Mouse (Mus musculus) megakaryocyte, embryonic 14.5 days (primary cell): ENCODE measurements around the gene Bcl3. TPM values are rescaled to one million over a fixed set of nuclear protein-coding genes. Genes with fewer than 3 reads are reported as not detected.

ENCODE experiments used
- H3K27me3 ChIP-seq: replicated peaks from 2 replicates; pipeline ENCODE3; 2012; ENCODE audit warnings: inconsistent platforms
- H3K36me3 ChIP-seq: replicated peaks from 2 replicates; pipeline ENCODE3; 2012; ENCODE audit warnings: low read length, inconsistent platforms, mixed read lengths
- H3K4me1 ChIP-seq: 2 replicates; pipeline ENCODE4 v1.6.1; 2012; ENCODE audit warnings: inconsistent platforms
- H3K4me3 ChIP-seq: replicated peaks from 2 replicates; pipeline ENCODE3; 2012; ENCODE audit warnings: moderate library complexity, mild to moderate bottlenecking, inconsistent platforms
- H3K9me3 ChIP-seq: 2 replicates; pipeline ENCODE4 v1.6.1; 2012; ENCODE audit warnings: inconsistent platforms
- FLI1 ChIP-seq: IDR thresholded peaks from 2 replicates; pipeline ENCODE4 v1.6.1; 2012; ENCODE audit warnings: low read length, inconsistent platforms, mixed read lengths
- GATA1 ChIP-seq: IDR thresholded peaks from 3 replicates; pipeline ENCODE4 v1.6.1; 2012; ENCODE audit warnings: mixed read lengths, low read length, inconsistent platforms, borderline replicate concordance
- polyA plus RNA-seq: library from polyadenylated mRNA; stranded (reverse); fragments of >175 nt; gene quantifications from 2 replicates; pipeline ENCODE4 v1.2.3, GENCODE M21; 2012; ENCODE audit warnings: low replicate concordance; ENCODE audit not compliant: insufficient read depth

The Bcl3 gene
- polyA plus RNA-seq, 1 experiment, result 183 TPM

- Histone ChIP-seq H3K27me3 (peaks cover 77% of the 10 kb centered on the region), H3K4me3 (no peak overlapping the region), H3K4me1 (peaks cover 25% of the 10 kb centered on the region), H3K36me3 (no peaks in the 10 kb centered on the region), H3K9me3 (peaks cover 7% of the 10 kb centered on the region)
- TF ChIP-seq FLI1 (no peak), GATA1 (no peak)
Measured at GRCm38 (mm10) chr7:19771682-19772081, 50.9 kb downstream of the Bcl3 start.

DNA sequence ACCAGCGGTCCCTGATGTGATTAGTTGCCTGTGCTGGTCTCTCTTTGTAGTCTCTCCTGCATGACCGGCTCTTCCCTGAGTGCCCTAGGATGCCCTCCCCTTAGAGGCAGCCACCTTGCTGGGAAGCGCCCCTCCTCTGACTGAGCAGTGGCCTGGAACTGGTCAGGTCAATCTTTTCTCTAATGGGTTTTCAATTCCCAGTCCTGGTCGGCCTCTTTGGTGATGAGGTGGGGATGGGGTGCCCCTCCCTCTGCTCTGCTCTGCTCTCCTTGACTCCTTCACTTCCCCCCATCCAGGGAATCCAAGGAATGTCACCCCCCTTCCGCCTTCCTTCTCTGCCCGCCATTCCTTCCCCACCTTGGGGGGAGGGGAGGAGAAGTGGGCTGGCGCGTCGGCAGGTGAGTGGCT is 51.6 kb downstream of the Bcl3 start, which contains the start of gene Bcam:
Gene Bcam, minus strand, starts transcription at position 33 of the 408 bp plus-strand sequence.
- H3K9me3 ChIP-seq, result peaks cover 5% of the 10 kb centered on the region
- H3K4me1 ChIP-seq, result peaks cover 25% of the 10 kb centered on the region
- H3K36me3 ChIP-seq, result no peaks in the 10 kb centered on the region
- H3K27me3 ChIP-seq, result peaks cover 76% of the 10 kb centered on the region
- TF ChIP-seq GATA1 (no peak), FLI1 (no peak)
- H3K4me3 ChIP-seq, result peak within 1 kb of the TSS; percentile 77

DNA sequence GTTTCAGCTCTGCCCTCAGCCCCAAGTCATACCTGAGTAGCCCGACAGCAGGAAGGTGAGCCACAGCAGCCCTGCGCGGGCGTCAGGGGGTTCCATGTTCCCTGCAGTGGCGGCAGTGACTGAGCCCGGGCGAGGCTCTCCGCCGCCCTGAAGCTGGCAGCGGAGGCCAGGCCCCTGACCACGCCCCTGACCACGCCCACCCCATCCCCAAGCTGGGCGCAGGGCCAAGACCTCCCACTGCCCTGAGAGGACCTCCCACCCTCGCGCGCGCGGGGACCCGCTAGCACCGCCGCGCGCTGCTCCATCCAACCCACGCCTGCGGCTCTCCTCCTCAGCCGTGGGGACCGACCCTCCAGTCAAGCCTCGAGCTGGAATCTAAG is 52.2 kb downstream of the Bcl3 start:
- Histone ChIP-seq H3K9me3 (no peaks in the 10 kb centered on the region; the same call in 1 of the 2 replicates), H3K27me3 (peaks cover 76% of the 10 kb centered on the region), H3K4me1 (peaks cover 25% of the 10 kb centered on the region), H3K4me3 (peak overlapping the region; percentile 77), H3K36me3 (no peaks in the 10 kb centered on the region)
- TF ChIP-seq GATA1 (no peak), FLI1 (no peak)

GRCm38 (mm10) chr7:19769434-19770374 is 52.9 kb downstream of the Bcl3 start:
- no peak for TF ChIP-seq FLI1
- no peak for TF ChIP-seq GATA1
- peaks cover 81% of the 10 kb centered on the region for H3K27me3 ChIP-seq
- H3K4me3 ChIP-seq, result peak overlapping the region; percentile 77
- peaks cover 25% of the 10 kb centered on the region for H3K4me1 ChIP-seq
- H3K9me3 ChIP-seq, result no peaks in the 10 kb centered on the region; the same call in 1 of the 2 replicates
- no peaks in the 10 kb centered on the region for H3K36me3 ChIP-seq

DNA sequence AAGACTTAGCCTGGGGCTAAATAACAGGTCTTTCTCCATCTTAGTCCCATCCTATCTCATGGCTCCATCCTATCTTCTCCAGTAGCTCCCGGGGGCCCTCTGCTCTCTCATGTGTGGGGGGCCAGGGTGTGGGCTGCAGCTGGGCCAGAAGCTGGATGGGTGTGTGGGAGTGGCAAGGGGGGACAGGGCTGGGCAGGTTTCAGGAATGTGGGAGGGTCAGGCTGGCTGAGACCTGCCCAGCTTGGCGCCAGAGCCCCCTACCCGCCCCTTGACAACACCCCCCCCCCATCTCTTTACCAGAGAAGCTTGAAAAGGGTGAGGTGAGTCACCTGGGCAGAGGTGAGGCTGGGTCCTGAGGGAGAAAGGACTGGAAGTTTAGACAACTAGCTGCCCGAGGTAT is 53.6 kb downstream of the Bcl3 start:
- Histone ChIP-seq H3K4me3 (no peak overlapping the region), H3K4me1 (peaks cover 25% of the 10 kb centered on the region), H3K36me3 (no peaks in the 10 kb centered on the region), H3K9me3 (no peaks in the 10 kb centered on the region; the same call in 1 of the 2 replicates), H3K27me3 (peaks cover 82% of the 10 kb centered on the region)
- no peak for TF ChIP-seq FLI1

DNA sequence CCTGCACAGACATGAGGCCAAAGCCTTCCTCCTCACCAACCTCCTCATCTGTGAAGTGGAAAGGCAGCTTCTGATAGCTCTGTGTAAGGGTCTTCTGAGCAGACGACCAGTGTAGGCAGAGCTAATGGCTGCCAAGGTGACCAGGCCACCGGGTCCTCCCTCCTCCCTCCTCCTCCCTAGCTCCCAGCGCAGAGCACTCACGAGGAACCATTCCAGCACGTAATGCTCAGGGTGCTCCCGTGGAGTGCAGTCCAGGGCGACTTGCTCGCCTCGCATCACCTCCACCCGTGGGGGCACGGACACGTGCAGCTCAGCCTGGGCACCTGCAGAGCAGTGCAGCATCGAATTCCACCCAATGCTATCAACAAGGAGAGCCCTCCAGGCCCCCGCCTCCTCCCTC is 54.3 kb downstream of the Bcl3 start:
- Histone ChIP-seq H3K36me3 (no peaks in the 10 kb centered on the region), H3K27me3 (peaks cover 82% of the 10 kb centered on the region), H3K4me3 (no peak overlapping the region), H3K9me3 (no peaks in the 10 kb centered on the region; the same call in 1 of the 2 replicates), H3K4me1 (peaks cover 20% of the 10 kb centered on the region)
- no peak for TF ChIP-seq FLI1

GRCm38 (mm10) chr7:19764581-19764980 is 58.0 kb downstream of the Bcl3 start:
- Histone ChIP-seq H3K36me3 (no peaks in the 10 kb centered on the region), H3K4me3 (no peak overlapping the region), H3K9me3 (no peaks in the 10 kb centered on the region), H3K27me3 (peaks cover 70% of the 10 kb centered on the region), H3K4me1 (no peaks in the 10 kb centered on the region; the same call in 1 of the 2 replicates)
- no peak for TF ChIP-seq FLI1
- no peak for TF ChIP-seq GATA1

DNA sequence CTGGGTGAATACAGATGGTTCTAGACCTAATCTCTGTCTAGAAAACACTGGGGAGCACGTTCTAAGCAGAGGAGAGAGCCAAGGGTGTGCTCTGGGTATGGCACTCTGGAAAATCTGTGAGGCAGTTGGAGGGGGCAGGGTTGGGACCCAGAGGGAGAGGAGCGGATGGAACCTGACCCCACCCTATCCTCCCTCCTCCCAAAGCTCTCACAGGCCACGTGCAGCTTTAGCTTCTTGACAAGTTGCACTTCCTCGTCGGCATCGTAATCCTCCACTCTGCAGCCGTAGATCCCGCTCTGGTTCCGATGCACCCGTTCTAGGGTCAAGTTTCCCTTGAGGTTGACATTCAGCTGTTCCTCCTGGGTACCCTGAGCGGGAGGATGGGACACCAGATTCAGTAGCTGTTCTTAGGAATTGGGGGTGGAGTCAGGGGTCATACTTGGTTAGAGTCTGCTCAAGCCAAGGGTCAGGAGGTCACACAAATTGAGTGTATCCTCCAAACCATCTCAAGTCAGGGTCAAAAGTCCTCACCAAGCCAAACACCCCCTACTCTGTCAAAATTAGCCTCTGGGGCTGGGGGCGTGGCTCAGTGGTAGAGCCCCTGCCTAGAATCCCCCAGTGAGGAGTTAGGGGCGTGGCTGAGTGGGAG is 58.6 kb downstream of the Bcl3 start:
- H3K36me3 ChIP-seq, result no peaks in the 10 kb centered on the region
- H3K4me1 ChIP-seq, result no peaks in the 10 kb centered on the region
- H3K9me3 ChIP-seq, result no peaks in the 10 kb centered on the region
- TF ChIP-seq GATA1, result no peak
- no peak for TF ChIP-seq FLI1
- H3K27me3 ChIP-seq, result peaks cover 70% of the 10 kb centered on the region
- H3K4me3 ChIP-seq, result no peak overlapping the region

DNA sequence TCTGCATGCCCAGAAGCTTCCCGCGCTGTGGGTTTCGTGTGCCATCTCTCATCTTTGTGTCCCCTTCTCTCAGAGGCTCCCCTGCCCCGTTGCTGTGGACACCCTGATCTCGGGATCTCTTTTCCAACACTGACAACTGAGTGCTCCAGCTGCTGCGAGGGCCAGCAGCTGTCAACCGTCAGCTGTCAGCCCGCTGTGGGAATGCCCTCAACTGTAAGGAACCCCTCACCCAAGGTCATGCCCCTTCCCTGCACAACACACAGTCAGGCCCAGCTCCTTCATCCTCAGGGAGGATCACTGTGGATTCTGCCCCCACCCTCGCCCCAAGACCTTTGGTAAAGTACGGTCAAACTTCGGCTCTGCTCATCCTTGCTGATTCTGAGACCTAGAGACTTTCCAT is 60.3 kb downstream of the Bcl3 start:
- no peaks in the 10 kb centered on the region for H3K4me1 ChIP-seq
- H3K36me3 ChIP-seq, result no peaks in the 10 kb centered on the region
- no peak overlapping the region for H3K4me3 ChIP-seq
- TF ChIP-seq FLI1, result no peak
- TF ChIP-seq GATA1, result no peak
- H3K9me3 ChIP-seq, result no peaks in the 10 kb centered on the region
- peaks cover 69% of the 10 kb centered on the region for H3K27me3 ChIP-seq

DNA sequence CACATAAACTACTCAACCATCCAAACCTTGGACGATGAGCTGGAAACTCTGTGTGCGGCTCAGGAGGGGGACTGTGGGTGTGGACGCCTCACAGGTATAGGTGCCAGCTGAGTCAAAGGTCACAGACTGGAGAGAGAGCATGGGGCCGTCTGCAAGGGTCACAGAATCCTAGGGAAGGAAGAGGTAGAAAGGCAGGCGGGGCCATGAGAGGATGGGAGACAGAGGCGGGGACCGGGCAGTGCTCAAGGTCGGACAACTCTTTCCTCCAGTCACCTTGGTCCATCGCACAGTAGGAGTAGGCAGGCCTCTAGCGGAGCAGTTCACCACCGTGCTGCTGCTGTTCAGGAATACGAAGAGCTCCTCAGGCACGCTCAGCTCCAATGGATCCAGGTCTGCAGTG is 62.5 kb downstream of the Bcl3 start:
- no peak for TF ChIP-seq GATA1
- no peak for TF ChIP-seq FLI1
- Histone ChIP-seq H3K36me3 (no peaks in the 10 kb centered on the region), H3K4me1 (peaks cover 16% of the 10 kb centered on the region), H3K9me3 (peaks cover 5% of the 10 kb centered on the region), H3K27me3 (peaks cover 74% of the 10 kb centered on the region), H3K4me3 (no peak overlapping the region)
